Mouse (Mus musculus): ENCODE measurements around the gene Msgn1. TPM values are rescaled to one million over a fixed set of nuclear protein-coding genes. Genes with fewer than 3 reads are reported as not detected.

Gene Msgn1
- polyA plus RNA-seq, 1 experiment = not detected

DNA sequence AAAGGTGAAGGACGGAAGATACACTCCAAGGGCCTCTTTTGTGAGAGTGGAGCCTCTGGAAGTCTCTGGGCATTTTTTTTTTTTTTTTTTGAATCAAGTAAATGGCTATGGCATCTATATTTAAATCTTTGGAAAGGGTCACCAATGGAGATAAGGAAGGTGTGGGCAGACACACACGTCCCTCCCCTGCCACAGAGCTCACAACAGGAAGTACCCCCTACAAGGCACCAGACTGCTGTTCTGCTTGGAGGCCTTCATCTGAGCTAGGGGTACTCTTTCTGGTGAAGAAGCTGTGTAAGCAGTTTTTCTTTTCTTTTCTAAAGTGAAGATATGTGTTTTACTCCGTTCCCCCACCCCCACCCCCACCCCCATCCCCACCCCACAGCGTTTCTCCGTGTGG is 11.9 kb downstream of the Msgn1 start:
- peaks cover 1% of the 10 kb centered on the region for H3K4me1 ChIP-seq (ENCODE audit: control insufficient read depth, insufficient read depth, low read length)
- H3K27ac ChIP-seq (ENCODE audit: insufficient read depth, low read length) = no peak overlapping the region
- no peak overlapping the region for H3K4me3 ChIP-seq (ENCODE audit: low read depth, low read length)
- H3K9ac ChIP-seq (ENCODE audit: low read depth, poor library complexity, severe bottlenecking) = no peak overlapping the region
- no peaks in the 10 kb centered on the region for H3K27me3 ChIP-seq (ENCODE audit: control insufficient read depth, insufficient read depth, low read length, poor library complexity, severe bottlenecking)
- TF ChIP-seq CTCF (IDR thresholded peaks at IDR 0.05; ENCODE audit: low read depth, low read length) (no peak), EP300 (IDR thresholded peaks at IDR 0.05; ENCODE audit: insufficient read depth, low read depth, low read length) (no peak), POLR2A (IDR thresholded peaks at IDR 0.05; ENCODE audit: insufficient read depth, low read length) (no peak)
- no peaks in the 10 kb centered on the region for H3K36me3 ChIP-seq (ENCODE audit: control insufficient read depth, insufficient read depth, low read length, poor library complexity, severe bottlenecking)
- no peaks in the 10 kb centered on the region for H3K9me3 ChIP-seq (replicated peaks; ENCODE audit: control insufficient read depth, insufficient read depth, low read length, poor library complexity, severe bottlenecking)

DNA sequence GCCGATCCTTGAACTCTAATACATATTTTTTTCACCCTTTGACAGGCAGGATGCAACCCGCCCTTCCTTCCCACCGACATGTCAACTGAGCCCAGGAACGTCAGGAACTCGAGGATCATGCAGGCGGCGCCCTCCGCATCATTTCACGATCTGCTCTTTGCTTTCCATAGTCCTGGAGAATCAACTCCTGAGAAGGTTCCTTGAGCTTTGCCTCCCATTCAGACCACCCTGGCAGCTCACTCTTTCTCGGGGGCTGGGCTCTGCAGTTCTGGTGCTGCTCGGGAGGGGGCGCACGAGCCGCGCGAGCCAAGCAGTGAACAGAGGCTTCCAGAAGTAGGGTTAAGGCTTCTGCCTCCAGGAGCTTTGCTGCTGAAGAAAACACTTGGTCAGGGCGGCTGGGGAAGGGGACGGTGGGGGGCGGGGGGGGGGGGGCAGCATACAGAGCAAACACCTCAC is 12.6 kb downstream of the Msgn1 start:
- no peak overlapping the region for H3K4me3 ChIP-seq (ENCODE audit: low read depth, low read length)
- no peak overlapping the region for H3K9ac ChIP-seq (ENCODE audit: low read depth, poor library complexity, severe bottlenecking)
- H3K4me1 ChIP-seq (ENCODE audit: control insufficient read depth, insufficient read depth, low read length) = peaks cover 1% of the 10 kb centered on the region
- TF ChIP-seq CTCF (IDR thresholded peaks at IDR 0.05; ENCODE audit: low read depth, low read length) = peak; percentile 82
- TF ChIP-seq EP300 (IDR thresholded peaks at IDR 0.05; ENCODE audit: insufficient read depth, low read depth, low read length) = no peak
- no peaks in the 10 kb centered on the region for H3K9me3 ChIP-seq (replicated peaks; ENCODE audit: control insufficient read depth, insufficient read depth, low read length, poor library complexity, severe bottlenecking)
- H3K36me3 ChIP-seq (ENCODE audit: control insufficient read depth, insufficient read depth, low read length, poor library complexity, severe bottlenecking) = no peaks in the 10 kb centered on the region
- no peak overlapping the region for H3K27ac ChIP-seq (ENCODE audit: insufficient read depth, low read length)
- no peaks in the 10 kb centered on the region for H3K27me3 ChIP-seq (ENCODE audit: control insufficient read depth, insufficient read depth, low read length, poor library complexity, severe bottlenecking)

DNA sequence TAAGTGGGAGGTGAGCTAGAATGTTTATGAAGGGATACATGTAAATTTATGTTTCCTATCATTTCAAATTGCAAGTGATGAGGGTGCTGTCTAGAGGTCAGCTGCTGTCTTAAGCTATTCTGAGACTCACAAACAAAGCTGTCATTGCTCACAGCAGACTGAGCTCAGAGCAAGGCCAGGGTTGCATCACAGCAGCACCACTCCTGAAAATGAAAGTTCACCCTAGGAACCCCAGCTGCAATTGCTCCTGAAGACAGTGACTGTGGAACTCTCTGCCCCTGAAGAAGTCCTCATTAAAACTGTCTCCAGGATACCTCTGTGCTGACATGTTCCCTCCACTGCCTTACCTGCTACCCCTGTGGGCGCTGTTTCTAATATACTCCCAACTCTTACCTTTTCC is 13.7 kb downstream of the Msgn1 start:
- H3K9ac ChIP-seq (ENCODE audit: low read depth, poor library complexity, severe bottlenecking) = no peak overlapping the region
- H3K9me3 ChIP-seq (replicated peaks; ENCODE audit: control insufficient read depth, insufficient read depth, low read length, poor library complexity, severe bottlenecking) = no peaks in the 10 kb centered on the region
- H3K4me1 ChIP-seq (ENCODE audit: control insufficient read depth, insufficient read depth, low read length) = peaks cover 1% of the 10 kb centered on the region
- no peaks in the 10 kb centered on the region for H3K36me3 ChIP-seq (ENCODE audit: control insufficient read depth, insufficient read depth, low read length, poor library complexity, severe bottlenecking)
- H3K27ac ChIP-seq (ENCODE audit: insufficient read depth, low read length) = no peak overlapping the region
- no peak overlapping the region for H3K4me3 ChIP-seq (ENCODE audit: low read depth, low read length)
- TF ChIP-seq CTCF (IDR thresholded peaks at IDR 0.05; ENCODE audit: low read depth, low read length) (no peak), POLR2A (IDR thresholded peaks at IDR 0.05; ENCODE audit: insufficient read depth, low read length) (no peak), EP300 (IDR thresholded peaks at IDR 0.05; ENCODE audit: insufficient read depth, low read depth, low read length) (no peak)
- H3K27me3 ChIP-seq (ENCODE audit: control insufficient read depth, insufficient read depth, low read length, poor library complexity, severe bottlenecking) = no peaks in the 10 kb centered on the region

DNA sequence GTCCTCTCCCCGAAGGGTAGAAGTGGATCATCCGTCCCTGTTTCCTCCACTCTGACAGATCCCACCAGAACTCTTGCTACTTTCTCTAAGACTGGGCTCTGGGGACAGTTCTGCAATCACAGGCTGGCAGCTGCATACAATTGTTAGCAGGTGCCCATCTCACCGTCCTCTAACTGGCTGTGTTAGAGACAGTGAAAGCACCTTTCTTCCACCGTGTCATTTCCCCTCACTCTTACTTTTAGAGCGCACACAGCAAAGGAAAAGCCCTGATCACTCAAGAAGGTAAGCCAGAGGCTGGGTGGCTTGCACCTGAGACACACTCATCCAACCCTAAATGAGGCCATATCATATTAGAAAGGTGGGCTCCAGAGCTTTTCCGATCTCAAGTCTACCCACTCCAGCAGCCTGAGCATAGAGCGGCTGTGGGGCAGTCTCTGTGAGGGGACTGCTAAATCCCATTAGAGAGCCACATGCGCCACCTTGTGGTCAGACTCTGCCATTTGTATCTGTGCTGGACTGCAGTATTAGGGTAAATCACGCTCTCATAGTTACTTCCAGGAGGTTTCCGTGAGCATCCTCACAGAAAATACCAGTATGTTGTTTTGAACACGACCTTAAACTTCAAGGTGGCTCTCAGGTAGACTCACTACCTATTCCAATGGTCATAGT is 30.2 kb downstream of the Msgn1 start:
- H3K27ac ChIP-seq (ENCODE audit: insufficient read depth, low read length) = no peak overlapping the region
- no peaks in the 10 kb centered on the region for H3K36me3 ChIP-seq (ENCODE audit: control insufficient read depth, insufficient read depth, low read length, poor library complexity, severe bottlenecking)
- H3K9me3 ChIP-seq (replicated peaks; ENCODE audit: control insufficient read depth, insufficient read depth, low read length, poor library complexity, severe bottlenecking) = no peaks in the 10 kb centered on the region
- H3K4me3 ChIP-seq (ENCODE audit: low read depth, low read length) = no peak overlapping the region
- TF ChIP-seq POLR2A (IDR thresholded peaks at IDR 0.05; ENCODE audit: insufficient read depth, low read length) (no peak), CTCF (IDR thresholded peaks at IDR 0.05; ENCODE audit: low read depth, low read length) (peak; percentile 72), EP300 (IDR thresholded peaks at IDR 0.05; ENCODE audit: insufficient read depth, low read depth, low read length) (no peak)
- no peak overlapping the region for H3K9ac ChIP-seq (ENCODE audit: low read depth, poor library complexity, severe bottlenecking)
- no peaks in the 10 kb centered on the region for H3K27me3 ChIP-seq (ENCODE audit: control insufficient read depth, insufficient read depth, low read length, poor library complexity, severe bottlenecking)
- H3K4me1 ChIP-seq (ENCODE audit: control insufficient read depth, insufficient read depth, low read length) = no peaks in the 10 kb centered on the region

DNA sequence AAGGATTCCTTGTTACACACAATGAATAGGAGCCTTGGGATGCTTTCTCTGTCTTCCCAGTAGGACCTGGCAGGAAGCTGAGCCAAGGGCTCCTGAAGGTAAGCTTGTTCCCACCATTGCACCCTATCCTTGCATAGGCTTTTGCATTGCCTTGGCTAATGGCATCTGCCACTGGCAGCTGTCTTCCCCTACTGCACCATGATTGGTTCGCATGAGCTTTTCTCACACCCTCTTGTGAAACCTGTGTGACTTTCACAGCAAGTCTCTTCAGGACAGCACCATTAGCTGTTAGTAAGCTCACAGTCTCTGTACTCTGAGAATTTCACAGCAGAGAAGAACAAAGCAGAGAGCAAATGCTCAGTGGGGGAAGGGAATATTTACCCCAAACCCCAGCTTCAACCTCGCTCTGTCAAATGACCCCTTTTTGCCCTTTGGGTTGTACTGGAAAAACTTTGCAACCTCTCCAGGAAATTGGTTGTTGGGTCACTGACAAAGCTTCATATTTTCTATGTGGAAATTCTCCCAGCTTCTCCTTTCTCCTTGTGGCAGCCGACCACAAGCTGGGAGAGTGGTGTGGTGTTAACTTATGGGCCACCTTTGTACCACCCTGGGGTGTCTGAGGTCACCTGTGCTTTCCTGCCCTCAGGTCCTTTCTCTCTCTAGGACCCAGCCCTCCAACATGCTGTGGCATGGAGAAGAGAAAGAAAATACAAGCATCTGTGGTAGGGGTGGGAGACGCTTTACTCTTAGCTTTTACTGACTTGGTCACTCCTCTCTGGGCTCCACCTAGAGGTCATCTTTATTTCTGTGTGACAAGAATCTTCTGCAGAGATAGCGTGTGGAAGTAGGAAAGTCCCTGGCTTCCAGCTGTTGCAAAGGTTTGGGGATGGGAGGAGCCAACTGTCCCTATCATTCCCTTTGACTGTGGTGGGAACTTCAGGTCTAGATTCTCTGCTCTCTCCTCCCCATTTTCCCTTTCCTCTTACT is 31.1 kb downstream of the Msgn1 start:
- no peak overlapping the region for H3K27ac ChIP-seq (ENCODE audit: insufficient read depth, low read length)
- no peak overlapping the region for H3K9ac ChIP-seq (ENCODE audit: low read depth, poor library complexity, severe bottlenecking)
- H3K9me3 ChIP-seq (replicated peaks; ENCODE audit: control insufficient read depth, insufficient read depth, low read length, poor library complexity, severe bottlenecking) = no peaks in the 10 kb centered on the region
- H3K36me3 ChIP-seq (ENCODE audit: control insufficient read depth, insufficient read depth, low read length, poor library complexity, severe bottlenecking) = no peaks in the 10 kb centered on the region
- H3K27me3 ChIP-seq (ENCODE audit: control insufficient read depth, insufficient read depth, low read length, poor library complexity, severe bottlenecking) = no peaks in the 10 kb centered on the region
- no peak for TF ChIP-seq CTCF (IDR thresholded peaks at IDR 0.05; ENCODE audit: low read depth, low read length)
- no peak for TF ChIP-seq POLR2A (IDR thresholded peaks at IDR 0.05; ENCODE audit: insufficient read depth, low read length)
- TF ChIP-seq EP300 (IDR thresholded peaks at IDR 0.05; ENCODE audit: insufficient read depth, low read depth, low read length) = no peak
- no peaks in the 10 kb centered on the region for H3K4me1 ChIP-seq (ENCODE audit: control insufficient read depth, insufficient read depth, low read length)
- no peak overlapping the region for H3K4me3 ChIP-seq (ENCODE audit: low read depth, low read length)

DNA sequence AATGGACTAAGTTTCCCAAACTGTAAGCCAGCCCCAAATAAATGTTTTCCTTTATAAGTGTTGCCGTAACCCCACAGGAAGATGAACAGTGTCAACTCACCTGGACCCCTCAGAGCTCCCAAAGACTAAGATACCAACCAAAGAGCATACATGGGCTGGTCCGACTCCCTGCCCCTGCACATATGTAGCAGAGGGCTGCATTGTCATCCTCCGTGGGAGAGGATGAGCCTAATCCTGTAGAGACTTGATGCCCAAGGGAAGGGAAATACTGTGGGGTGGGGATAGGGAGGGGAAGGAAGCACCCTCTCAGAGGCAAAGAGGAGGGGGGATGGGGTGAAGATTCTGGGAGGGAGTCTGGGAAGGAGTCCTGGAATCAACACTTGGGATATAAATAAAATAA is 50.1 kb downstream of the Msgn1 start:
- Histone ChIP-seq H3K4me3 (ENCODE audit: low read depth, low read length) (no peak overlapping the region), H3K36me3 (ENCODE audit: control insufficient read depth, insufficient read depth, low read length, poor library complexity, severe bottlenecking) (no peaks in the 10 kb centered on the region), H3K27ac (ENCODE audit: insufficient read depth, low read length) (no peak overlapping the region), H3K9ac (ENCODE audit: low read depth, poor library complexity, severe bottlenecking) (no peak overlapping the region), H3K27me3 (ENCODE audit: control insufficient read depth, insufficient read depth, low read length, poor library complexity, severe bottlenecking) (no peaks in the 10 kb centered on the region), H3K4me1 (ENCODE audit: control insufficient read depth, insufficient read depth, low read length) (no peaks in the 10 kb centered on the region), H3K9me3 (replicated peaks; ENCODE audit: control insufficient read depth, insufficient read depth, low read length, poor library complexity, severe bottlenecking) (no peaks in the 10 kb centered on the region)
- no peak for TF ChIP-seq CTCF (IDR thresholded peaks at IDR 0.05; ENCODE audit: low read depth, low read length)
- no peak for TF ChIP-seq EP300 (IDR thresholded peaks at IDR 0.05; ENCODE audit: insufficient read depth, low read depth, low read length)
- TF ChIP-seq POLR2A (IDR thresholded peaks at IDR 0.05; ENCODE audit: insufficient read depth, low read length) = no peak

Other genes starting within 250 kb of the Msgn1 start
- 1.4 and 1.6 TPM in 2 replicates for gene Kcns3, start 57.9 kb downstream of the Msgn1 start, polyA plus RNA-seq (2011; ENCODE audit: insufficient read depth, insufficient read length, low read depth, missing spikeins)
- 21.2 and 23.9 TPM in 2 replicates for gene Gen1, start 56.8 kb upstream of the Msgn1 start, polyA plus RNA-seq (2011; ENCODE audit: insufficient read depth, insufficient read length, low read depth, missing spikeins)
- 86.8 and 107 TPM in 2 replicates for gene Smc6, start 56.9 kb upstream of the Msgn1 start, polyA plus RNA-seq (2011; ENCODE audit: insufficient read depth, insufficient read length, low read depth, missing spikeins)
- gene Vsnl1, start 227.6 kb upstream of the Msgn1 start, polyA plus RNA-seq (2011; ENCODE audit: insufficient read depth, insufficient read length, low read depth, missing spikeins) = 0.36 TPM in 1 of 2 replicates, not detected in the other
- not detected in 2 replicates for gene Rad51ap2, start 247.1 kb upstream of the Msgn1 start, polyA plus RNA-seq (2011; ENCODE audit: insufficient read depth, insufficient read length, low read depth, missing spikeins)